Mouse (Mus musculus) retina, postnatal 1 day (tissue): ENCODE results near the gene Zdhhc12.
"Not testable (repeated sequence)": the region's sequence is repeated elsewhere in the genome, so short reads cannot be mapped to it uniquely, and the experiment has no call there.

ENCODE experiments used
- DNase-seq: peaks from one replicate; pipeline ENCODE4 v3.0.0-alpha.2; 2012

Gene Zdhhc12

DNA sequence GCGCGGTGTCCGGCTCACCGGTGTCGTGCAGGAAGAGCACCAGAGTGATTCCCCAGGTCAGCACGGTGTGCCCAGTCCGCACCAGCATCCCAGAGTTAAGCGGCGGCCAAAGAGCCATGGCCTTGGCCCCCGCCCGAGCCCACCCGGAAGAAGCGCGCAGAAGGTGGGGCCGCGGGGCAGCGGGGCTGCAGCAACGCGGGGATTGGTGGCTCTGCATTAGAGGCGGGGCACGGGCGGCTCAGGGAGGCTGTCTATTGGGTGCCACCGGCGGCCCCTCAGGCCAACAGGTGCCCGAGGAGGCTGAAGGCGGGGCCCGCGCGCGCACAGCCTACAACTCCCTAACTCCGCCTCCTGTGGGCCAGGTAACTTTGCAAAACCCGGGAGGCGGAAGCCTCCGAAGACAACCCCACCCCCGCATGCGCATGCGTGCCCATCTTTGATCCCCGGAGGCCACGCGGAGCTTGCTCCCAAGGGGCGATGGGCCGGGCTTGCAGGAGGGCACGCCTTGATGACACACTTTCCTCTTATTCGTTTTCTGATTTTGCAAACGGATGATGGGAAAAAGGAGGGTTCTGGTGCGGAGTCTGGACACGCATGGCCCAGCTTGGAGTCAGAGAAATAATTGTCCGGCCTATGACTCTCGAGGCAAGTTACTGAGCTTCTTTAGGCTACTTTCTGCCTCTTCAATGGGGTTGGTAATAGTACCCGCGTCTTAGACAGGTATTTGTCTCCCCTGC, at the start of gene Zdhhc12:
Zdhhc12 (minus strand) TSS at position 178 of the 737 bp plus-strand sequence.
- peak; percentile 97 for DNase-seq

DNA sequence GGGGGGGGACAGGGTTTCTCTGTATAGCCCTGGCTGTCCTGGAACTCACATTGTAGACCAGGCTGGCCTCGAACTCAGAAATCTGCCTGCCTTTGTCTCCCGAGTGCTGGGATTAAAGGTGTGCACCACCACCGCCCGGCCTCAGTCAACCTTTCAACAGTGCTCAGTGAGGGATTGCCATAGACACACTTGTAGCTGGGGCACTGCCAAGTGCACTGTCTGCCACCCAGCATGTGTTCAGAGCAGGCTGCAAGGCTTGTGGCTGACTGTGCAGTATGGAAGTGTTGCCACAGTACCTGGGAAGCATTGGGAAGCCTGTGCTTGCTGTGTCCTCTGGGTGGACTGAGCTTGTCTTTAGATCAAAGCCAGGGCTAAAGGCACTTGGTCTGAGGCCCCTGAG, 46.6 kb upstream of the Zdhhc12 start:
- DNase-seq, result not testable (repeated sequence)

DNA sequence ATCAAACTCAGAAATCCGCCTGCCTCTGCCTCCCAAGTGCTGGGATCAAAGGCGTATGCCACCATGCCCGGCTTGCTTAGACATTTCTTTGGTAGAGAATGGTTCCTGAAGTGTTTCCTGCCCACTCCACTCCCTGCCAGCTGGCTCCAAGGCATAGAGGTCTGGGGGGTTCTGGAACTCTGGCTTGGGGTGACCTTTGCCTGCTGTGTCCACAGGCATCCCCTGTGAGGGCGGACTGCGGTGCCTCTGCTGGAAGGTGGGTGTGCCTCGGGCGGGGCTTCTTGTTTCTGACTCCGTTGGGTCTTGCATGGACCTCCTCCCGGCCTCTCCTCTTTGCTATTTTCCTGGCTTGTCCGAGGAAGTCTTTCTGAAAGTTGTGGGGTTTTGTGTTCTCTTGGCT, 43.0 kb upstream of the Zdhhc12 start:
- DNase-seq, result no peak

GRCm38 (mm10) chr2:30134928-30135620, 41.6 kb upstream of the Zdhhc12 start:
- DNase-seq, result no peak

DNA sequence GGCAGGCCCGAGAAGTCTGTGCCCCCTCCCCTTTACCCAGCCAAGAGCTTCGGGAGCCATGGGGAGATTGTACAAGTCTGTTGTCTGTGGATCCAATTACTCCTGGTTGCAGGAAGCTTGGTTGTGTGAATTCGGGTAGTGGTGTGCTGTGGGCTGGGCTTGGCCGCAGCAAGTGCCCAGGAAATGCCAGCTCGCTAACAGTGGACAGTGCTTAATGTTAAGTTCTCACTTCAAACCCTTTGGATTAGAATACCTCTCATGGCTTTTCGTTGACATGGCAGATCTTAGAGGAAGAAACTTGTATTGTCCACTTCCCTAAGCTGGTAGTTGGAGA, 40.9 kb upstream of the Zdhhc12 start:
- DNase-seq, result no peak

- DNase-seq, result peak; percentile 97
Measured at GRCm38 (mm10) chr2:30133613-30134377, 40.3 kb upstream of the Zdhhc12 start, which contains the start of gene Tbc1d13. Tbc1d13 (plus strand) TSS chr2:30133746.

DNA sequence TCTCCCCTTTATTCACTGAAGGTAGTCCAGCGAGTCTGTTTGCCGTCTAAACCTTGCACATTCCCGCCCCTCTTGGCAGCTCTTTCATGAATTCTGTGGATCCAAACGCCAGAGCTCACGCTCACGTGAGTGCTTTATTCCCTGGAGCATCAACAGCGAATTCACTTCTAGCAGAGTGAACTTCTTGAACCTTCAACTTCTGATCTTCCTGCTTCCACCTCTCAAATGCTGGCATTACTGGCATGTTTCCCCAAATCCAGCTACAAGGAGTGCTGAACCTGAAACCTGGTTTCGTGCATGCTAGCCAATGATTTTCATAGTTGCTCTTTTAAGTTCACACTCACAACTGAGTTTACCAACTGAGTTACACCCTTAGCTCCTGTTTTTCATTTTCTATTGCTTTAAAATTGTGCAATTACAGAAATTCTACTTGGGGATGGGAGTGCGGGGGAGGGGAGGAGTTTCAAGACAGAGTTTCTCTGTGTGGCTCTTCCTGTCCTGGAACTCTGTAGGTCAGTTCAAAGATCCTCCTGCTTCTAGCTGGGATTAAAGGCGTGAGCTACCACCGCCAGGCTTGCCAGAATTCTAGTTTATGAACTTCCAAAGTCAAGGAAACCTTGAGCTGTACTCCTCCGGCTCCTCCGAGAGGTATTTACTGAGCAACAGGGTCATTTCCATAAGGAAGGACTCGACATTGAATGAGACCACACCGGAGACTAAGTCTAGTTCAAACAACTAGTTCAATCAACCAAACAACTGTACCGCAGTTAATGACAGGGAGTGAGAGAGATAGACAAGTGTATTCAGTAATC, 39.6 kb upstream of the Zdhhc12 start:
- DNase-seq, result no peak

DNA sequence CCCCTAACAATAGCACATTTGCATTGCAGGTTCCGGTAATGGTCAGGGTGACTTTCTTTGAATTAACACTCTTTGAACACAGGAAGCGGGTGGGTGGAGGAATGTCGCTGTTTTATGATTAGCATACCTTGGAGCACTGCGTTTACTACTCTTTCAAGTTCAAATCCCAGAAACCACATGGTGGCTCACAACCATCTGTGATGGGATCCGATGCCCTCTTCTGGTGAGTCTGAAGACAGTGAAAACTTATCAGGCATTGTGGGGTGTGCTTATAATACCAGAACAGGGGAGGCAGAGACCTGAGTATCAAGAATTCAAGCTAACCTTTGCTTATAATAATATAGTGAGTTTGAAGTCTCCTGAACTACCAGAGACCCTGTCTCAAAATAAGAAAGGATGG, 37.8 kb upstream of the Zdhhc12 start:
- DNase-seq, result not testable (repeated sequence)

- no peak for DNase-seq
Measured at GRCm38 (mm10) chr2:30130156-30130555, 36.7 kb upstream of the Zdhhc12 start.

- DNase-seq, result peak; percentile 72
Measured at GRCm38 (mm10) chr2:30128789-30129188, 35.3 kb upstream of the Zdhhc12 start.

GRCm38 (mm10) chr2:30124472-30125274, 31.2 kb upstream of the Zdhhc12 start, which contains the start of gene Zer1:
Zer1 (minus strand) TSS chr2:30124585.
- peak; percentile 97 for DNase-seq

GRCm38 (mm10) chr2:30123729-30124471, 30.5 kb upstream of the Zdhhc12 start:
- DNase-seq, result no peak

GRCm38 (mm10) chr2:30122766-30123165, 29.3 kb upstream of the Zdhhc12 start:
- no peak for DNase-seq

DNA sequence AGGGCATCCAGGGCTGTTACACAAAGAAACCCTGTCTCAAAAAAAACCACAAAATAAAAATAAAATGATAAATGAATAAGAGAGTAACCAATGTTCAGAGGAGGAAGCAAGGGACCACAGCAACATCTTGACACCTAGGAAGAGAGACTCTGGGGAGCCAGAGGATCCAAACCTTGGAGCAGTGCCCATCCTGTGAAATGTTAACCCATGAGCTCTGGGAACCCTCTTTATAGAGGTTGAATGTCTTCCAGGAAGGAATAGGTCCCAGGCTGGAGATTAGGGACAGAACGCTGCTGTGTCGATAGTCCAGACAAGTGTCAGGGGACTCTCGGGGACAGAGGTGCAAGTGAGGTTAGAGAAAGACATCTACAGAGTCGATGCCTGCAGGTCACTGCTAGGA, 26.8 kb upstream of the Zdhhc12 start:
- no peak for DNase-seq

GRCm38 (mm10) chr2:30119641-30120051, 26.2 kb upstream of the Zdhhc12 start:
- DNase-seq, result no peak

- DNase-seq, result no peak
Measured at GRCm38 (mm10) chr2:30112564-30112963, 19.1 kb upstream of the Zdhhc12 start.

- no peak for DNase-seq
Measured at GRCm38 (mm10) chr2:30111500-30111899, 18.1 kb upstream of the Zdhhc12 start.

GRCm38 (mm10) chr2:30108260-30108659, 14.8 kb upstream of the Zdhhc12 start:
- no peak for DNase-seq

GRCm38 (mm10) chr2:30107646-30108045, 14.2 kb upstream of the Zdhhc12 start:
- no peak for DNase-seq

- peak; percentile 50 for DNase-seq
Measured at GRCm38 (mm10) chr2:30106364-30106763, 12.9 kb upstream of the Zdhhc12 start.

- no peak for DNase-seq
Measured at GRCm38 (mm10) chr2:30100214-30100613, 6.8 kb upstream of the Zdhhc12 start.
